Mouse (Mus musculus) erythroblast, embryonic 14.5 days (primary cell): ENCODE measurements around the gene Abhd11.

Experiments used
- GATA1 ChIP-seq: IDR thresholded peaks from 2 replicates; pipeline ENCODE4 v1.6.1; 2012; ENCODE audit warnings: low read length, inconsistent platforms, mixed read lengths
- TAL1 ChIP-seq: IDR thresholded peaks from 3 replicates; pipeline ENCODE4 v1.6.1; 2012; ENCODE audit warnings: low read length, inconsistent platforms, mixed read lengths

DNA sequence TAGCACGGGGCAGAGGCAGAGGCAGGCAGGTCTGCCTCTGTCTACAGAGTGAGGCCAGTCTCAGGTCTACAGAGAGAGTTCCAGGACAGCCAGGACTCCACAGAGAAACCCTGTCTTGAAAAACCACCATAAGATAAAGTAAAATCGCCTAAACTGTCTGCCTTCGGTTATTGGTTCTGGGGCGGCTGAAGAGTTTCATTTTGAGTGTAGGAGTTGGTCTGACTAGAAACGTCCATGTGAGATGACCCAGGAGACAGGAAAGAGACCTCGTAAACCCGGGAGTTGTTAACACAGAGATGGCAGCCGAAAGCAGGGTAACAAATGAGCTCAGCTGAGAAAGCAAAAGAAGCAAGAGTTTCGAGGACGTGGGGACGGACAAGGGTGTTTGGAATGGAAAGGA, 19.8 kb upstream of the Abhd11 start:
- TF ChIP-seq GATA1, result no peak
- no peak for TF ChIP-seq TAL1
